Mouse (Mus musculus): Measurements from ENCODE around the gene Kpna4.
"Not testable (repeated sequence)": the region's sequence is repeated elsewhere in the genome, so short reads cannot be mapped to it uniquely, and the experiment has no call there.

Kpna4 gene

DNA sequence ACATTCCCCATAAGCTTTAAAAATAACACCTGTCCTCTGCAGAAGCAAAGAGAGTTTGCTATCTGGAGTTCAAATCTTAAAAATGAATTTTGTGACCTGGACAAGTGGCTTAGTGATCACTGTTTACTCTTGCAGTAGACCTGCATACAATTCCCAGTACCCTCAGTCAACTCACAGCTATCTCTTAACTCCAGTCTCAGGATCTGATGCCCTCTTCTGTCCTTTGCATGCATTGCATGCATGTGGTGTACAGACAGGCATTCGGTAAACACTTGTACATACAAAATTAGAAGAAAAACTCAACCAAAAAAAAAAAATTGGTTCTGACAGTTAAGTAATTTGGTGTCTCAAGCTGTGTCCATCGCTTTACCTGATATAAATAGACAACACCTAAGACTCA is 106.6 kb downstream of the Kpna4 start:
- Histone ChIP-seq H3K36me3 (ENCODE audit: insufficient read depth, low read length) (peaks cover 94% of the 10 kb centered on the region), H3K4me3 (replicated peaks; ENCODE audit: low read length) (no peak overlapping the region), H3K9me3 (ENCODE audit: low read length) (no peaks in the 10 kb centered on the region), H3K4me1 (replicated peaks; ENCODE audit: low read depth, low read length) (no peaks in the 10 kb centered on the region), H3K27me3 (ENCODE audit: insufficient read depth, low read length) (no peaks in the 10 kb centered on the region)
- TF ChIP-seq POU5F1 (IDR thresholded peaks at IDR 0.05; ENCODE audit: borderline replicate concordance, low read length): no peak
- peak; percentile 43 for TF ChIP-seq CTCF (conservative IDR thresholded peaks at IDR 0.05; ENCODE audit: low read length)

GRCm38 (mm10) chr3:69018635-69019034 is 108.3 kb downstream of the Kpna4 start:
- not testable (repeated sequence) for H3K27me3 ChIP-seq (ENCODE audit: insufficient read depth, low read length); H3K4me3 ChIP-seq (replicated peaks; ENCODE audit: low read length); H3K9me3 ChIP-seq (ENCODE audit: low read length); H3K4me1 ChIP-seq (replicated peaks; ENCODE audit: low read depth, low read length)
- peaks cover 93% of the 10 kb centered on the region for H3K36me3 ChIP-seq (ENCODE audit: insufficient read depth, low read length)

DNA sequence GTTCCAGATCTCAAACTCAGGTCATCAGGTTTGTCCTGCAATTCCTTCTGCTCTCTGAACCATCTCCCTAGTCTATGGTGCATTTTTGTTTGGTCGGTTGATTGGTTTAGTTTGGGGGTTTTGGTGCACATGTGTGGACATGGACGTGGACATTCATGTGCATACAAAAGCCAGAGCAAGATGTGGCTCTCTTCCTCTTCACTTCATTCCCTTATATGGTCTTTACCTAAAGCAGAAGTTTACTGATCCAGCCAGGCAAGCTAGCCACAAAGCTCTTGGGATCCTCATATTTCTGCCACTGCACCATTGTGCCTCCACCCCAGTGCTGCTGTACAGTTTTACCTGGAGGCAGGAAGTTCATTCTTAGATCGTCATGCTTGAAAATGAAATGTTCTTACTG is 109.7 kb downstream of the Kpna4 start:
- H3K4me3 ChIP-seq (replicated peaks; ENCODE audit: low read length): no peak overlapping the region
- H3K36me3 ChIP-seq (ENCODE audit: insufficient read depth, low read length): peaks cover 93% of the 10 kb centered on the region
- H3K4me1 ChIP-seq (replicated peaks; ENCODE audit: low read depth, low read length): peaks cover 4% of the 10 kb centered on the region; the same call in 1 of the 2 replicates
- TF ChIP-seq POU5F1 (IDR thresholded peaks at IDR 0.05; ENCODE audit: borderline replicate concordance, low read length) (no peak), NANOG (IDR thresholded peaks at IDR 0.05; ENCODE audit: borderline replicate concordance, low read length) (no peak), CTCF (conservative IDR thresholded peaks at IDR 0.05; ENCODE audit: low read length) (no peak)
- H3K9me3 ChIP-seq (ENCODE audit: low read length): no peaks in the 10 kb centered on the region
- H3K27me3 ChIP-seq (ENCODE audit: insufficient read depth, low read length): no peaks in the 10 kb centered on the region

Data from E14TG2a.4 (cell line).